Mouse (Mus musculus) heart, adult 2 months (tissue): ENCODE data around the gene Kcne2.

Source experiments
- CTCF ChIP-seq: fragments of 200-600 bp; IDR thresholded peaks from 2 replicates; pipeline ENCODE4 v1.8.1; 2022; ENCODE audit warnings: antibody characterized with exemption, mild to moderate bottlenecking, moderate library complexity
- POLR2A ChIP-seq: fragments of 200-500 bp; IDR thresholded peaks from 2 replicates; pipeline ENCODE4 v1.6.1; 2011; ENCODE audit warnings: mild to moderate bottlenecking, low read depth, low read length, control low read depth; ENCODE audit not compliant: insufficient read depth

DNA sequence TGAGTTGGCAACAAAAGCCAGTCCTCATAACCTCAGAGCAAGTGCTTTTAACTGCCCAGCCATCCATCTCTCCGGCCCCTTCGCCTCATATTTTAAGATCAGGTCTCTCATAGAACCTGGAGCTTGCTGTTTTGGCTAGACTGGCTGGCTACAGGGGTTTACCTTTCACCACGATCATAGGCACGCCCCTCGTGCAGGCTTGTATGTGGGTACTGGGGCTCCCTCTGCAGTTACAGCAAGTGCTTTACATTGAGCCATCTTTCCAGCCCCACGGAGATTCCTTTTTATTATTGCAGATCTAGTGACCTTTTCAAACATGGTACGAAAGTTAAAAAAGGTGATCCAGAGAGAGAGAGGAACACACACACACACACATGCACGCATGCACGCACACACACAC lies 42.4 kb downstream of the Kcne2 start:
- TF ChIP-seq CTCF (no peak), POLR2A (no peak)
